Mouse (Mus musculus): ENCODE data around the gene Gm11639.

DNA sequence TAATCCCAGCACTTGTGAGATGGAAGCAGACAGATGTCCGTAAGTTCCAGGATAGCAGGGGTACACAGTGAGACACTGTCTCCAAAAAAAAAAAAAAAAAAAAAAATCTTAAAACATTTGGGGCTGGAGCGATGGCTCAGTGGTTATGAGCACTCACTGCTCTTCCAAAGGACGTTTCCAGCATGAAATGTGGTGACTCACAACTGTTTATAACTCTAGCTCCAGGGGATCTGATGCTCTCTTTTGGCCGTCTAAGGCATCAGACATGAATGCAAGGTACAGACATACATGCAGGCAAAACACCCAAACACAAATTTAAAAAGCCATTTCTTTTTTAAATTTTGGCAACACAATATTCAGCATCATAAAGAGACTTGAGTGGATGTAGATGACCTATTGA lies 12.1 kb upstream of the Gm11639 start:
- no peak for TF ChIP-seq CTCF (IDR thresholded peaks at IDR 0.05; ENCODE audit: low read depth)
- TF ChIP-seq EP300 (IDR thresholded peaks at IDR 0.05; ENCODE audit: low read depth): no peak

Data from heart, postnatal 0 days (tissue).